Mouse (Mus musculus): ENCODE data around the gene Gabrr3. TPM values are rescaled to one million over a fixed set of nuclear protein-coding genes. Genes with fewer than 3 reads are reported as not detected.

Gene Gabrr3
- total and polyA plus RNA-seq, 3 experiments: not detected

- in situ Hi-C loops (cut with MboI; ENCODE audit: low pct_ligation_motif_present, low pct_unique_long_range_greater_than_20kb, low sequenced_read_pairs): no loop called here
- H3K27ac ChIP-seq (ENCODE audit: insufficient read depth, low read depth): no peak overlapping the region
- H3K9ac ChIP-seq (ENCODE audit: insufficient read depth, low read depth): no peak overlapping the region
- peaks cover 5% of the 10 kb centered on the region for H3K9me3 ChIP-seq (replicated peaks; ENCODE audit: low read length)
- no peak overlapping the region for H3K4me2 ChIP-seq (ENCODE audit: insufficient read depth, low read depth, poor library complexity, severe bottlenecking)
- H3K4me1 ChIP-seq (ENCODE audit: control insufficient read depth in 1 of 2, insufficient read depth in 2 of 2): peaks cover 6 to 18% of the 10 kb centered on the region in 2 experiments; a peak in 3 of 4 replicates
- TF ChIP-seq MAFK (IDR thresholded peaks at IDR 0.05; ENCODE audit: insufficient replicate concordance, low read length): no peak
- TF ChIP-seq TCF12 (IDR thresholded peaks at IDR 0.05; ENCODE audit: low read depth, low read length): no peak
- TF ChIP-seq CHD2 (IDR thresholded peaks at IDR 0.05; ENCODE audit: low read length): no peak
- TF ChIP-seq JUN (IDR thresholded peaks at IDR 0.05; ENCODE audit: insufficient read depth, low read depth, low read length): no peak
- no peak for TF ChIP-seq ZMIZ1 (IDR thresholded peaks at IDR 0.05; ENCODE audit: low read depth, low read length)
- TF ChIP-seq NELFE (IDR thresholded peaks at IDR 0.05; ENCODE audit: low read depth, low read length): no peak
- no peak for TF ChIP-seq MXI1 (IDR thresholded peaks at IDR 0.05; ENCODE audit: low read depth, low read length)
- no peak for TF ChIP-seq USF2 (conservative IDR thresholded peaks at IDR 0.05; ENCODE audit: low read depth, low read length)
- no peak for TF ChIP-seq SIN3A (IDR thresholded peaks at IDR 0.05; ENCODE audit: low read length)
- no peak for TF ChIP-seq JUND (conservative IDR thresholded peaks at IDR 0.05; ENCODE audit: low read depth, low read length)
- no peak for TF ChIP-seq ZNF384 (IDR thresholded peaks at IDR 0.05; ENCODE audit: low read depth, low read length)
- no peak for TF ChIP-seq POLR2A (IDR thresholded peaks at IDR 0.05; ENCODE audit: low read depth, low read length)
- TF ChIP-seq POLR2AphosphoS2 (IDR thresholded peaks at IDR 0.05; ENCODE audit: low read depth, low read length): no peak
- no peak for TF ChIP-seq USF1 (IDR thresholded peaks at IDR 0.05; ENCODE audit: low read depth, low read length)
- TF ChIP-seq GABPA (IDR thresholded peaks at IDR 0.05; ENCODE audit: insufficient replicate concordance, low read depth, low read length): no peak
- DNase-seq (ENCODE audit: extremely low read depth): no peak
- no peaks in the 10 kb centered on the region for H3K79me2 ChIP-seq (replicated peaks; ENCODE audit: control insufficient read depth, extremely low read depth, insufficient read depth, poor library complexity, severe bottlenecking)
- no peaks in the 10 kb centered on the region for H3K27me3 ChIP-seq (replicated peaks)
- H3K4me3 ChIP-seq (replicated peaks in 1 of 3; ENCODE audit: low read depth in 2 of 3, low read length in 2 of 3, poor library complexity in 1 of 3): no peak overlapping the region
- dilution Hi-C loops (cut with MboI; ENCODE audit: extremely low pct_ligation_motif_present, extremely low pct_unique_long_range_greater_than_20kb, low sequenced_read_pairs): no loop called here
- no peaks in the 10 kb centered on the region for H3K36me3 ChIP-seq (replicated peaks in 1 of 2; ENCODE audit: control insufficient read depth in 1 of 2, insufficient read depth in 1 of 2, low read length in 1 of 2)
These were observed 56.8 kb downstream of the Gabrr3 start for GRCm38 (mm10) chr16:59463973-59464372.

DNA sequence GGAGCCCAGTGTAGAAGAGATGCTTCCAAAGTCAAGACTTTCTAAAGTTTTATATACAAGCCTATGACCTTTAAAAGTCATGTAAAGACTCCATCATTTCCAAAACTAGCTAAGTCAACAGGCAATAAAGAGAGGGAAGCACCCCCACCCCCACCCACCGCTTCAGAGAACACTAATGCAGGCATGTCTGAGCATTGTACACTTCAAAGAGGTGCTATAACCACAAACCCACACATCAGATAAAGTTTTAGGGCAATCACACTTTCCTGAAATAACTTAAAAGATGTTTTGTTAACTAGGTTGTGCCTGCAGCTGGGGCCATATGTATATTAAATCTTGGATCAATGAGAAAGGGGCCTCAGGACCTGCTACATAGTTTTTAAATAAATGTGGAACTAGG, 62.7 kb downstream of the Gabrr3 start:
- dilution Hi-C loops (cut with MboI; ENCODE audit: extremely low pct_ligation_motif_present, extremely low pct_unique_long_range_greater_than_20kb, low sequenced_read_pairs) (no loop called here), in situ Hi-C loops (cut with MboI; ENCODE audit: low pct_ligation_motif_present, low pct_unique_long_range_greater_than_20kb, low sequenced_read_pairs) (loop anchor here (10.0 kb wide), 1 partner anchor 85 kb away; no protein-coding TSS in a partner anchor)
- H3K4me2 ChIP-seq (ENCODE audit: insufficient read depth, low read depth, poor library complexity, severe bottlenecking): no peak overlapping the region
- H3K27ac ChIP-seq (ENCODE audit: insufficient read depth, low read depth): no peak overlapping the region
- DNase-seq (ENCODE audit: extremely low read depth): no peak
- peaks cover 0 to 23% of the 10 kb centered on the region in 2 experiments; a peak in 3 of 4 replicates for H3K4me1 ChIP-seq (ENCODE audit: control insufficient read depth in 1 of 2, insufficient read depth in 2 of 2)
- H3K4me3 ChIP-seq (replicated peaks in 1 of 3; ENCODE audit: low read depth in 2 of 3, low read length in 2 of 3, poor library complexity in 1 of 3): no peak overlapping the region
- TF ChIP-seq EP300 (IDR thresholded peaks at IDR 0.05; ENCODE audit: low read length) (no peak), HCFC1 (IDR thresholded peaks at IDR 0.05; ENCODE audit: low read depth, low read length) (no peak), UBTF (IDR thresholded peaks at IDR 0.05; ENCODE audit: low read depth, low read length) (no peak), MYC (IDR thresholded peaks at IDR 0.05; ENCODE audit: low read depth, low read length) (no peak), SMC3 (IDR thresholded peaks at IDR 0.05; ENCODE audit: low read depth, low read length) (no peak), USF2 (conservative IDR thresholded peaks at IDR 0.05; ENCODE audit: low read depth, low read length) (no peak), KAT2A (IDR thresholded peaks at IDR 0.05; ENCODE audit: insufficient replicate concordance, low read length) (no peak)
- no peak overlapping the region for H3K9ac ChIP-seq (ENCODE audit: insufficient read depth, low read depth)
- peaks cover under 1% of the 10 kb centered on the region for H3K9me3 ChIP-seq (replicated peaks; ENCODE audit: low read length)
- H3K79me2 ChIP-seq (replicated peaks; ENCODE audit: control insufficient read depth, extremely low read depth, insufficient read depth, poor library complexity, severe bottlenecking): peaks cover 20% of the 10 kb centered on the region
- H3K27me3 ChIP-seq (replicated peaks): no peaks in the 10 kb centered on the region
- peaks cover 0 to under 1% of the 10 kb centered on the region in 2 experiments for H3K36me3 ChIP-seq (replicated peaks in 1 of 2; ENCODE audit: control insufficient read depth in 1 of 2, insufficient read depth in 1 of 2, low read length in 1 of 2)

All from CH12.LX (cell line).